Mouse (Mus musculus): ENCODE measurements around the gene Sstr2. TPM values are rescaled to one million over a fixed set of nuclear protein-coding genes. Genes with fewer than 3 reads are reported as not detected.

The Sstr2 gene
- polyA plus RNA-seq, 1 experiment: 0.19 TPM

GRCm38 (mm10) chr11:113619420-113620080 lies 408 bp downstream of the Sstr2 start:
- Histone ChIP-seq H3K4me1 (ENCODE audit: control insufficient read depth, insufficient read depth, insufficient read length) (peaks cover 14% of the 10 kb centered on the region), H3K4me3 (ENCODE audit: extremely low read depth, insufficient read depth, insufficient read length) (peak overlapping the region; percentile 51; the same call in 1 of the 2 replicates), H3K36me3 (ENCODE audit: control insufficient read depth, insufficient read depth, low read length) (no peaks in the 10 kb centered on the region), H3K27me3 (ENCODE audit: control insufficient read depth, insufficient read depth, low read length) (peaks cover 10% of the 10 kb centered on the region), H3K27ac (ENCODE audit: insufficient read depth, low read length) (no peak overlapping the region)
- TF ChIP-seq POLR2A (IDR thresholded peaks at IDR 0.05; ENCODE audit: low read depth, low read length) (no peak), CTCF (IDR thresholded peaks at IDR 0.05; ENCODE audit: extremely low read depth, insufficient read depth, insufficient read length, insufficient replicate concordance) (no peak)
- DNase-seq (ENCODE audit: low read depth in 1 of 2, low spot score in 2 of 2): no peak
- 1% methylated on average over 31 of the region's 31 CpGs for WGBS

- Histone ChIP-seq H3K36me3 (ENCODE audit: control insufficient read depth, insufficient read depth, low read length) (no peaks in the 10 kb centered on the region), H3K27me3 (ENCODE audit: control insufficient read depth, insufficient read depth, low read length) (peaks cover 10% of the 10 kb centered on the region), H3K4me1 (ENCODE audit: control insufficient read depth, insufficient read depth, insufficient read length) (peaks cover 14% of the 10 kb centered on the region), H3K27ac (ENCODE audit: insufficient read depth, low read length) (no peak overlapping the region), H3K4me3 (ENCODE audit: extremely low read depth, insufficient read depth, insufficient read length) (no peak overlapping the region)
- TF ChIP-seq CTCF (IDR thresholded peaks at IDR 0.05; ENCODE audit: extremely low read depth, insufficient read depth, insufficient read length, insufficient replicate concordance) (no peak), POLR2A (IDR thresholded peaks at IDR 0.05; ENCODE audit: low read depth, low read length) (no peak)
- DNase-seq (ENCODE audit: low read depth in 1 of 2, low spot score in 2 of 2): no peak
- WGBS: 42% methylated on average over 2 of the region's 2 CpGs
These were observed 1.9 kb downstream of the Sstr2 start for GRCm38 (mm10) chr11:113621001-113621400.

- no peak overlapping the region for H3K4me3 ChIP-seq (ENCODE audit: extremely low read depth, insufficient read depth, insufficient read length)
- no peak for DNase-seq (ENCODE audit: low read depth in 1 of 2, low spot score in 2 of 2)
- peaks cover 10% of the 10 kb centered on the region for H3K27me3 ChIP-seq (ENCODE audit: control insufficient read depth, insufficient read depth, low read length)
- WGBS: 85% methylated on average over 4 of the region's 4 CpGs
- H3K4me1 ChIP-seq (ENCODE audit: control insufficient read depth, insufficient read depth, insufficient read length): peaks cover 14% of the 10 kb centered on the region
- H3K27ac ChIP-seq (ENCODE audit: insufficient read depth, low read length): no peak overlapping the region
- no peaks in the 10 kb centered on the region for H3K36me3 ChIP-seq (ENCODE audit: control insufficient read depth, insufficient read depth, low read length)
- TF ChIP-seq POLR2A (IDR thresholded peaks at IDR 0.05; ENCODE audit: low read depth, low read length) (no peak), CTCF (IDR thresholded peaks at IDR 0.05; ENCODE audit: extremely low read depth, insufficient read depth, insufficient read length, insufficient replicate concordance) (no peak)
These were observed 2.9 kb downstream of the Sstr2 start for GRCm38 (mm10) chr11:113622028-113622427.

GRCm38 (mm10) chr11:113625437-113625836 lies 6.3 kb downstream of the Sstr2 start:
- Histone ChIP-seq H3K27ac (ENCODE audit: insufficient read depth, low read length) (no peak overlapping the region), H3K4me3 (ENCODE audit: extremely low read depth, insufficient read depth, insufficient read length) (no peak overlapping the region), H3K27me3 (ENCODE audit: control insufficient read depth, insufficient read depth, low read length) (no peaks in the 10 kb centered on the region), H3K4me1 (ENCODE audit: control insufficient read depth, insufficient read depth, insufficient read length) (no peaks in the 10 kb centered on the region), H3K36me3 (ENCODE audit: control insufficient read depth, insufficient read depth, low read length) (no peaks in the 10 kb centered on the region)
- 94% methylated on average over 18 of the region's 18 CpGs for WGBS
- no peak for TF ChIP-seq POLR2A (IDR thresholded peaks at IDR 0.05; ENCODE audit: low read depth, low read length)
- TF ChIP-seq CTCF (IDR thresholded peaks at IDR 0.05; ENCODE audit: extremely low read depth, insufficient read depth, insufficient read length, insufficient replicate concordance): no peak
- no peak for DNase-seq (ENCODE audit: low read depth in 1 of 2, low spot score in 2 of 2)

GRCm38 (mm10) chr11:113627785-113628184 lies 8.6 kb downstream of the Sstr2 start:
- TF ChIP-seq POLR2A (IDR thresholded peaks at IDR 0.05; ENCODE audit: low read depth, low read length) (no peak), CTCF (IDR thresholded peaks at IDR 0.05; ENCODE audit: extremely low read depth, insufficient read depth, insufficient read length, insufficient replicate concordance) (no peak)
- no peak overlapping the region for H3K4me3 ChIP-seq (ENCODE audit: extremely low read depth, insufficient read depth, insufficient read length)
- no peaks in the 10 kb centered on the region for H3K36me3 ChIP-seq (ENCODE audit: control insufficient read depth, insufficient read depth, low read length)
- 53% methylated on average over 4 of the region's 4 CpGs for WGBS
- H3K27ac ChIP-seq (ENCODE audit: insufficient read depth, low read length): no peak overlapping the region
- H3K4me1 ChIP-seq (ENCODE audit: control insufficient read depth, insufficient read depth, insufficient read length): no peaks in the 10 kb centered on the region
- H3K27me3 ChIP-seq (ENCODE audit: control insufficient read depth, insufficient read depth, low read length): no peaks in the 10 kb centered on the region
- DNase-seq (ENCODE audit: low read depth in 1 of 2, low spot score in 2 of 2): no peak

GRCm38 (mm10) chr11:113630642-113631041 lies 11.5 kb downstream of the Sstr2 start:
- TF ChIP-seq POLR2A (IDR thresholded peaks at IDR 0.05; ENCODE audit: low read depth, low read length) (no peak), CTCF (IDR thresholded peaks at IDR 0.05; ENCODE audit: extremely low read depth, insufficient read depth, insufficient read length, insufficient replicate concordance) (no peak)
- DNase-seq (ENCODE audit: low read depth in 1 of 2, low spot score in 2 of 2): no peak
- no peaks in the 10 kb centered on the region for H3K4me1 ChIP-seq (ENCODE audit: control insufficient read depth, insufficient read depth, insufficient read length)
- no peak overlapping the region for H3K4me3 ChIP-seq (ENCODE audit: extremely low read depth, insufficient read depth, insufficient read length)
- H3K27me3 ChIP-seq (ENCODE audit: control insufficient read depth, insufficient read depth, low read length): no peaks in the 10 kb centered on the region
- no peak overlapping the region for H3K27ac ChIP-seq (ENCODE audit: insufficient read depth, low read length)
- WGBS: 56% methylated on average over 7 of the region's 7 CpGs
- no peaks in the 10 kb centered on the region for H3K36me3 ChIP-seq (ENCODE audit: control insufficient read depth, insufficient read depth, low read length)

GRCm38 (mm10) chr11:113631302-113631701 lies 12.2 kb downstream of the Sstr2 start:
- no peaks in the 10 kb centered on the region for H3K27me3 ChIP-seq (ENCODE audit: control insufficient read depth, insufficient read depth, low read length)
- no peak overlapping the region for H3K27ac ChIP-seq (ENCODE audit: insufficient read depth, low read length)
- no peaks in the 10 kb centered on the region for H3K4me1 ChIP-seq (ENCODE audit: control insufficient read depth, insufficient read depth, insufficient read length)
- DNase-seq (ENCODE audit: low read depth in 1 of 2, low spot score in 2 of 2): no peak
- H3K4me3 ChIP-seq (ENCODE audit: extremely low read depth, insufficient read depth, insufficient read length): no peak overlapping the region
- H3K36me3 ChIP-seq (ENCODE audit: control insufficient read depth, insufficient read depth, low read length): no peaks in the 10 kb centered on the region
- TF ChIP-seq POLR2A (IDR thresholded peaks at IDR 0.05; ENCODE audit: low read depth, low read length): no peak
- TF ChIP-seq CTCF (IDR thresholded peaks at IDR 0.05; ENCODE audit: extremely low read depth, insufficient read depth, insufficient read length, insufficient replicate concordance): no peak
- 77% methylated on average over 8 of the region's 8 CpGs for WGBS
